Mouse (Mus musculus): ENCODE results near the gene Alox5ap.

Alox5ap gene

DNA sequence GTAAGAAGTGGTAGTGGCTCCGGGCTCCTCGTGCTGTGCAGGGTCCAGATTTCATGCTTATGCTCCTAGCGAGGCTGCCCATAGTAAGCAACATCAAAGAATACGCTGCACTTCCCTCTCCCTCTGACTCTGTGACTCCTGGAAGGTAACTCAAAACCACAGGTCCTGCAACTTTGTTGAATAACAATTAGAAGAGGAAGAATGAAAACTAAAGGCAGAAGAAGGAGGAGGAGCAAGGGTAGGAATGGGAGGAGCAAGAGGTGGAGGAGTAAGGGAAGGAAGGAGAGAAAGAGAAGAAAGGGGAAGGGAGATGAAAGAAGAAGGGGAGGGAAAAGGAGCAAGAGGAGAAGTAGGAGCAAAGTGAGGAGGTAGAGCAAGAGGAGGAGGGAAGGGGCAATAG is at the start of gene Alox5ap:
Alox5ap (plus strand) TSS at position 363 of the 400 bp plus-strand sequence.
- no peak for DNase-seq (ENCODE audit: low spot score)

DNA sequence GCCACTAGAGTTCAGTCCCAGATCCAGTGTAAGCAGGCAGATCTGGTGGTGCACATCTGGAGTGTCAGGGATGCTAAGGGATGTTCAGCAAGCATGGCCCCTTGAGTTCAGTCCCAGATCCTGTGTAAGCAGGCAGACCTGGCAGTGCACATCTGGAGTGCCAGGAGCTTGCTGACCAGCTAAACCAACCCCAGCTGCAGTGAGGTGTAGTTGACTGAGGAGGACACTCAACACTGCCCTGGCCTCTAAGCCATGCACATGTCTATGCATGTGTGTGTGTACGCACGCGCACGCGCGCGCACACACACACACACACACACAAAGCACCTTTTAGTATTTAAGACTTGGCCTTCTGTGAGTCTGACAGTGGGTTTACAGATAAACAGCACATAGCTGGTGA is 49.0 kb upstream of the Alox5ap start:
- DNase-seq (ENCODE audit: low spot score): no peak

DNA sequence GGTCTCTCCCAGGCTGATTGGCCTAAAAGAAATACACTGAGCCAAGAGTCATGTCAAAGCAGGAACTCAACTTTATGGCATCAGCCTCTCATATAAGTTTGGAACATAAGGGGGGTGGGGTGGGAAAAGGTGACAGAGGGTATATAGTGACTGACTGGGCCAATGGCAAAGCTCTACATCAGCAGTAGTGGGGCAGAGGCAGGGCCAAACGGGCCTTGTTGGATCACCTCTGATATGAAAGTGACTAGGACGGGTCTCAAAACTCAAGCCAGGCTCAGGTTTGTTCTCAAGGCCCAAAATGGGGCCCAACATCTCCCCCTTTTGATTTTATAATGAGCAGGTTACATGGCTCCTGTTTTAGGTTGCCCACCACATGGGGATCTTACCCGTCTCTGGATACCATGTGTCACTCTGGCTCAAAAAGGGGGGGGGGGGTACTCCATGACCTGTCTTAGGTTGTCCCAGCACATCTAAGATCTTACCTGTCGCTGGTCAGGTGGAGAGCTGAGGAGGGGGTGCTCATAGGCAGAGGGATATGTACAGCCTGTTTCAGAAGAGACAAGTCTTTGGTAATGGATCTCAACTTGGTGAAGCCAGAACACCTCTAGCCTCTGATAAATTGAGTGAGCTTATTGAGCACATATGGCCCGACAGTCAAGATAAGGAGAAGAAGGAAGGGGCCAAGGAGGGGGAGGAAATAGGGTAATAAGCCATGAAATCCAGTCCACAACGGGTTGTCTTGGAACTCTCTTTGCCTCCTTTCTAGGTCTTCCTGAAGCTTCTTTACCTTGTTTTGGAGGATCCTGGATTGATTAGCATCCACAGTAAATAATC is 46.8 kb upstream of the Alox5ap start:
- no peak for DNase-seq (ENCODE audit: low spot score)

DNA sequence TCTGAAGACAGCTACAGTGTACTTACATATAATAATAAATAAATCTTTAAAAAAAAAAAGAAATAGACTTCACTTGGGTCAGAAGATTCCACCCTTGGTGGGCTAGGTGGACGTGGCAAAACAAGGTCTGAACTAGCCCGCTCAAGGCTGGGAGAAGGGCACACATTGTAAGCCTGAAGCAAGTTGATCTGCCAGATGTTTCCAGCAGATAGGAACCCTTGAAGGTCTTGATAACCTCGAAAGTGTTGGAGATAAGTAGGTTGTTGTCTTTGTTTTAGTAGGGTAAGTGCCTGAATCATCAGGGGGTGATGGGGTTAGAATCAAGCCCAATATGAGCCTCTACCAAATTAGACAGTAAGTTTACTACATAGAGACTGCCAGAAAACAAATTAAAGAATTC is 45.1 kb upstream of the Alox5ap start:
- DNase-seq (ENCODE audit: low spot score): no peak

DNA sequence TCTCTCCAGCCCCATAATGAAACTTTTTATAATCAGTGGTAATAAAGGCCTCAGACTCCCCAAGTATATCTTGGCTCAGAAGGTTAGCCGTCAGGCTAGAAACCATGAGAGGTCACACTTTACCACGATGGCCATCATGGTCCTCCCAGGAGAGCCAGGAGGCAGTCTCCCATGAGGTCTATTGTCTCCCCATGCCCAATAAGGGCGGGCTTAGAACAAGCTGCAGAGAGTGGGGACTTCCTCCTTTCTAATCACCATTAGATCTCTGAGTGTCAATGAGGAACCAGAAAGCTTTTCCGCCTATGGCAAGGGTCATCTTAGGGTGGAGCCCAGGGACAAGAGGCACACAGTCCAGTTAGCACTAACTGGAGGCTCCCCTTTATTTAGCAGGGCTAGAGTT is 43.2 kb upstream of the Alox5ap start:
- no peak for DNase-seq (ENCODE audit: low spot score)

DNA sequence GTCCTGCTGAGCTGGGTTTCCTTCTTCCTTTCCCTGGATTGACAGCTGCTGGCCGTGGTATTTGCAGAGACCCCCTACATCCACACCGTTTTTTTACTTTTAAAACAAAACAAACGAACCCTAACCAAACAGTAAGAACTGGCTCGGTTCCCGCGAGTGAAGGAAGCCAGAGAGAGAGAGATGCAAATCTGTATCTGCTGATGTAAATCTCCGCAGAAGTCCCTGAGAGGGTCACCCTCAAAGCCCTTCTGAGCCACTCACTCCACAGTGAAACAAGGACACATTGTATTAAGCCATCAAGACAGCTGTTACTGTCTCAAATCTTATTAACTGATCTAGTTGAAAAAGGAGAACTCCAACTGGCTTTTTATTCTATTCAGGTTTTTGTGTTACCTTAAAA is 39.9 kb upstream of the Alox5ap start:
- no peak for DNase-seq (ENCODE audit: low spot score)

DNA sequence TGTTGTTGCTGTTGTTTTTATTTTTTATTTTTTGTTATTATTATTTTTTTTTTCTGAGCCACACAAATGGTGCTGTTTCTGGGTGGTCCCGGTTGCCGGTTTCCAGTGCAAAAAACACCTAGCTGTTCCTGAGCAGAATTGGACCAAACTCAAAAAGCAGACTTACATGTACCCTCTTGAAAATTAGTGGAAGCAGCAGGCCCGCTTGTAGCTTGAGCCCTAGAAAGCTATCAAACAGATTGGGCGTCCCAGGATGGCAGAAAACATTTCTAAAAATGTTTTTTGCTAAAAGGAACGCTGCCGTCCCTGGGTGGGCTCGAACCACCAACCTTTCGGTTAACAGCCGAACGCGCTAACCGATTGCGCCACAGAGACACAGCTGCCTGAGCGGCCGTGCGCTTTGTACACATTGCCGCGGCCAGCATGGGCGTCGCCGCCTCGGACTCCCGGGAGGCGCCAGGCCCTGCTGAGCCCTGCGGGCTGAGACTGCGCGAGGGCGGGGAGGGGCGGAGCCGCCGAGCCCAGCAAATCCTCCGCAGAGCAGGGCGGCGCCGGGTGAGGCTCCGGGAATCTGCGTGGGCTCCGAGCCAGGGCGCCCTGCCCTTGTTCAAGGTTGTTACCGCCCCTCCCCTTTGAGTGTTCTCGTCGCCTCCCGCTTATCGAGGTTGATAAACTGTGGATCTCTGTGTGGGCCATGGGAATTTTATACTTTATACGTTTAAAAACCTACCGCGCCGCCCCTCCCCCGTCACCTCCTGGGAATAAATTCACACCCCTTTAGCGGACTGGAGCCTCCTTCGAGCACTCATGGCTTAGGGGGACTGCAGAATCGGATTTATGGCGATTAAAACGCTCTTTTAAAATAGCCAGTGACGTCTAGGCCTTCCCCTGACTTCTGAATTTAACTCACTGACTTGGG is 35.6 kb upstream of the Alox5ap start:
- DNase-seq (ENCODE audit: low spot score): peak; percentile 96

DNA sequence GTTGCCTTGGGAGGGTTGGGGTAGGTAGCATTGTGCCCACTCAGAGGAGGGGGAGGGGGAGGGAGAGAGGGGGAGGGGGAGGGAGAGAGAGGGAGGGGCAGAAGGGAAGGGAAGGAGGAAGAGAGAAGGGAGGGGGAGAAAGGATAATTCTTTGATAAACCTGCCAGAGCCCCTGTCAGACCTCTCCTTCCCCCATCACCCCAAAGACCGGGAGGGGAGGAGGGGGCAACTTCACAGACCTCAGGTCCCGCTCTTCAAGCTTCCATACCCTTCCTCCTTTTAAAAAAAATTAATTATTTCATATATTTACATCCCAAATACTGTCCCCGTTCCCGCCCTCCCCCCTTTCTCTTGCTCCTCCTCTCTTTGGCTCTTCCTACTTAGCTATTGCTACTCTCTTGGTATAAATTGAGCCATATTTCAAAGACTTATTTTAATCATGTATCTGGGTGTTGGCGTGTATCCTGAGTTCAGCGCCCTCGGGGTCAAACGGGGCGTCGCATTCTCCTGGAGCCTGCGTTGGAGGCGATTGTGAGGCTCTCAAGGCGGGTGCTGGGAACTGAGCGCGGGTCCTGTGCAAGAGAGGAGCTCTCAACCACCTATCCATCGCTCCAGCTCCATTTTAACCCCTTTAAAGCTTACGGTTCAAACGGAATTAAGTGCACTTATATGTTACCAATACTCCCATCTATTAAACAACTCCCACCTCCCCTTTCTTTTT is 34.8 kb upstream of the Alox5ap start:
- DNase-seq (ENCODE audit: low spot score): no peak

DNA sequence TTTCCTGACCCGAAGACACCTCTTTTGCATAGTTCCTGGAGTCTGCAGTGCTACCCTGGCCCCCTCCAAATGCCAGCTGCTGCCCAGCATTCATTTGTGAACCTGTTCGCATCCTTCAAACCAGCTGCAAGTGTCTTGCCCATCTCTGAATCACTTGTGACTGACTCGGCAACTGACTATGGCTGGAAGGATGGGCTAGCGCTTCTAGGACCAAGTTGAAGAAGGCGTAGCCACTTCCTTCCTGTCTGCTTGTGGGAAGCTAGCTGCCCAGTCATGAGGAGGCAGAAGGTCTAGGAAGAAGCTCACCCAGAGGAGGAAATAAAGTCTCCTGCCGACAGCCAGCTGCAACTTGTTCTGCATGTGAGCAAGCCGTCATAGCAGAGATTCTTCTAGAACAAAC is 29.6 kb upstream of the Alox5ap start:
- DNase-seq (ENCODE audit: low spot score): no peak

DNA sequence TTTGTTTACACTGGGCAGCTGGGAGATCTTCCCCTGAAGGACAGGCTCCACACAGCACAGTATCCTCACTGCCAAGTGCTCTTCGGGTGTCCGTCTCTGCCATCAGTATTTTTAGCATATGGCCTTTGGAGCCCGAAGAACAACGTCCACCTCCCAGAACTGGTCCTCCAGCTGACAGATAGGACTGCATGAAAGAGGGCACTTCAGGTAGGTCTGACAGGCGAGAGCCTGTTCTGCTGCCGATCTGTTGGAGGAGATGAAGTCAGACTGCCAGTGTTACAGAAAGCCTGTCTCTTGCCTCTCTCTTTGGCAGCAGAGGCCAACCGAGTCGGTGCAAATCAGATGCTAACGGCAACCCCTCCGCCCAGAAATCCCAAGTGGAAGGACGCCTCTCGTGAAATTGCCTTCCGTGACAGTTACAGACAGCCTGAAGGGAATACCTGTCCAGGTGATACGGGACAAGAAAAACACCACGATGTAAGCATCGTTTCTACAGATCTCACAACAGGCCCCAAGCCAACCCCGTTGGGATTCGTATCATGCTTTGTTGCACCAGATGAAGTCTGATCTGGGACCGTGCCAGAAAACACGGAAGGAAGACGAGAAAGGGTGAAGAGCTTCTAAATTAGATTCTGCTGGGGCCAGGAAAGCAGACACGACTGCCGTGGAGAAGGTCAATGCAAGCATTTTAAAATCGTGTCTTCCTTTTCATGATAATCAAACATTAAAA is 27.2 kb upstream of the Alox5ap start:
- no peak for DNase-seq (ENCODE audit: low spot score)

DNA sequence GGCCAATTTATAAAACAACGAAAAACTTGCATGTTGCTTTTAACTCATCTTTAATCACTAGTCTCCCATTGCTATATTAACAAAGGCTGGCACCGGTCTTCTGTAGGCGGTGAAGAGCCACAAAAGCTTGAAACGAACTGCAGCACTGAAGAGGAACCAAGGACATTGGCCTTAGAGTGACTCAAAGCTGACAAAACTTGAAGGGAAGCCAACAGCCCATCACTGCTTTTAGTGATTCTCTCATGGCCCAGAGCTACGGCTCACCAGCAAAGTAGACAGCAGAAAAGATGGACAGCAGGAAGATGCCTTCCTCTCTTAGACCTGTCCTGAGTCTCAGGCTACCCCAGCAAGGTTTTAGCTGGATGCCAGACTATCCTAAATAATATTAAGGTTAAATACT is 22.1 kb upstream of the Alox5ap start:
- no peak for DNase-seq (ENCODE audit: low spot score)

DNA sequence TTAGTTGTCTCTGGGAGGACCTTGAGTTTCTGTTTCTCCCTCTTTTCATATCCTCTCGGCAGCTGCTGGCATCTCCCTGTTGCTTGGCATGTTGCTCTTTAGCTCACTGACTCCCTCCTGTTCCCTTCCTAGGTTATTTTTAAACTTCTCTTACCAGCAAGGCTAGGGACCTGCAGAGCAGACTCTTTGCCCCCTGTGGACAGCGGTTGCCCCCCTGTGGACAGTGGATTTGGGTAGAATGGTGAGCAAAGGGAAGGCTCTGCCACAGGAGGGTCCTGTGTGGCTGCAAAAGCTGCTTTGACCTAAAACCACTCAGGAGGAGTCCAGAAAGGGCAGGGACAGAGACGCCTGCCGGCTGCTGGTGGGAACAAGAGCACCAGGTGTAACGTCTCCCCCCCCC is 21.5 kb upstream of the Alox5ap start:
- no peak for DNase-seq (ENCODE audit: low spot score)

DNA sequence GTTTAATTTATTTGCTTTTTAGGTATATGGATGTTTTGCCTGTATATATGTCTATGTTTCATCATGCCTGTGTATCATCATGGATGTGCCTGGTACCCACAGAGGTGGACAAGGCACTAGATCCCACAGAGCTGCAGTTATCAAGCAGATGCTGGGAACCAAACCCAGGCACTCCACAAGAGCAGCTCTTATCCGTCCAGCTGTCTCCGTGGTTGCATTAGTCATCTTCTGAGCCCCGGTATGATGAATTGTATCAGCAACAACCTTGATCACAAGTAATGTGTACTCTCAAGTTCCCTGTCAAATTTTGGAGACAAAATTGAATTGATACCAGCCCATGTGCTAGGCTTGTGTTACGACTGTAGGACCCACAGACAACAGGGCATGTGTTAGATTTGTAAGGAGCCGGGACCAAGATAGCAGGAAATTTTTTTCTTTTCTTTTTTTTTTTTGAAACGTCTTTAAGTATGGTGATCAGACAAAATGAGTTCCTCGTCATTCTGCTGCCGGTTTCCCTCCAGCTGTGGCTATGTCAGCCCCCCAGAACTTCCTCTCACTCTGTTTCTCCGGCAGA is 19.1 kb upstream of the Alox5ap start:
- no peak for DNase-seq (ENCODE audit: low spot score)

DNA sequence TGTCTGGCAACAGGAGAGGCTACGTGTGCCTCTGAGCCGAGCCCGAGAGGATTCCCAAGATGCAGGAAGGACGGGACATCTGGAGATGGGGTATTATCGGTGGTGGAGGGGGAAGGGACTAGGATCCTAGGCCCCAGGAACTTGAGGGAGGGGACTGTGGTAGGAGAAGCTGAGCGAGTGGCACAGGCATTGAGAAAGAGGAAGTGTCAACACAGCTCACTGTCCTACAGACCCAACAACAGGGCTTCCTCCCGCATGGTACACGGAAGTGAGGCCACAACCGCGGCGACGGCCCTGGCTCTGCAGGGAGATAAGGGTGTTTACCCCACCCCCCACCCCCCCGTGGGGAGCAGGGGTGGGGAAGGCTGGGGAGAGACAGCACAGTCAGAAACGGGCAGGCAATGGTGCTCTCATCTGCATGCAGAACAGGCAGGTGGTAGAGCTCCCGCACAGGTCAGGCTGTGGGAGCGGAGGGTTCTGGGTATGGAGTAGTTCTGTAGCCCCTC is 18.5 kb upstream of the Alox5ap start:
- DNase-seq (ENCODE audit: low spot score): no peak

DNA sequence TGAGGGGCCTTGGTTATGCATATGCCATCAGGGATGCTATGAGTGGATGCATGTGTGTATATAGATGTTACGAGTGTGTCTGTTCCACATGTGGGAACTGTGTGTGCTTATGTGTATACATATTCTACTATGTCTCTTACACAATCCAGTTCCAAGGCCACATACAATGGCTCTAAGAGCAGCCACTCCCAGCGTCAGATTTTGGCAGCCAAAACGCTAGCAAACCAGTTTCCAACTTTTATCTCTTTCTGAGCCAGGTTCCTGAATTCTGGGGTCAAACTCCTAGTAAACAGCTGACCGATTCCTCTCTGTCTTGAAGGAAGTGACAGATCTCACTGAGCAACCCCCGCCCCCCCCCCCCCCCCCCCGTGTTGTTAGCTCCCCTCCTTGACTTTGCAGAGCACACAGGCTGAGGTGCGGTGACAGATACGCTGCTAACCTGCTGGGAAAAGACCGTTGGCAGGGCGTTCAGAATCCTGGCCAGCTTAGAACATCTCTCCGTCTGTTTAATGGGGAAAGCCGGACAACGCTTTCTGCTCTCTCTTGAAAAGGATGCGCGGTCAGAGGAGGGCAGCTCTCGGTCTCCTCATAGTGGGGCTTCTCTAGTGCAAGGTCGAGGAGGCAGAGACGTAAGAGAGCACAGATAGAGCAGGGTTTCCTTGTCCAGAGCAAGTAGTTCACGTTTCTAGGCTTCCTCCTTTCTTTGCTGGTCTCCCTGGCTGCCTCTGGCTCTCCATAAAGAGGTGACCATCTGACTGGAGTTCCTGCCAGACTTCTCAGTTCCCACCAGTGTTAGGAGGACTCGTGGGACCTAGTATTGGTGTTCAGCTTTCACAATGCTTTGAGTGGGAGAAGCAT is 17.3 kb upstream of the Alox5ap start:
- no peak for DNase-seq (ENCODE audit: low spot score)

DNA sequence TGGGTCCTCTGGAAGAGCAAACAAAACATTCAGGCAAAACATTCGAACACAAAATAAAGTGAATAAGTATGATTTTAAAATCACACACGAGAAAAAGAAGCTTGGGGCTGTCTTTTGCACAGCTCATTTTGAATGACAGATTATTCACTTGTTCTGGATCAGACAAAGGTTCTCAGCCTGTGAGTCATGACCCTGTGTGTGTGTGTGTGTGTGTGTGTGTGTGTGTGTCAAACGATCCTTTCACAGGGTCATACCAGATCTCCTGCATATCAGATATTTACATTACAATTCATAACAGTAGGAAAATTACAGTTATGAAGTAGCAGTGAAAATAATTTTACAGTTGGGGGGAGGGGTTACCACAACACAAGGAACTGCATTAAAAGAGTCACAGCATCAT is 12.3 kb upstream of the Alox5ap start:
- no peak for DNase-seq (ENCODE audit: low spot score)

DNA sequence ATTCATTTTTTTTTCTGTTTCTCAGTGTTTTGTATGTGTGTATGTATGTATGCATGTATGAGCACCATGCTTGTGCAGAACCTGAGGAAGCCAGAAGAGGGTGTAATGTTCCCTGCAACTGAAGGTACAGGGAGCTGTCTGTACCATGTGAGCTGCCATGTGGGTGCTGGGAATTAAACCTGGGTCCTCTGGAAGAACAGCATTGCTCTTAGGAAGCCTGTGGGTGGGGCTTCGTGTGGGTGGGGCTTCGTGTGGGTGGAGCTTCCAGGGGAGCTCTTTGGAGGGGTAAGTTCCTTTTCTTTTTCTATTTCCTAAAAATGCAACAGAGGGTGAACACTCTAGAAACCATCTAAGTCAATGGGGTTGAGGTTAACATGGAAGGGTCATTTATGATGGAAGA is 11.1 kb upstream of the Alox5ap start:
- DNase-seq (ENCODE audit: low spot score): no peak

DNA sequence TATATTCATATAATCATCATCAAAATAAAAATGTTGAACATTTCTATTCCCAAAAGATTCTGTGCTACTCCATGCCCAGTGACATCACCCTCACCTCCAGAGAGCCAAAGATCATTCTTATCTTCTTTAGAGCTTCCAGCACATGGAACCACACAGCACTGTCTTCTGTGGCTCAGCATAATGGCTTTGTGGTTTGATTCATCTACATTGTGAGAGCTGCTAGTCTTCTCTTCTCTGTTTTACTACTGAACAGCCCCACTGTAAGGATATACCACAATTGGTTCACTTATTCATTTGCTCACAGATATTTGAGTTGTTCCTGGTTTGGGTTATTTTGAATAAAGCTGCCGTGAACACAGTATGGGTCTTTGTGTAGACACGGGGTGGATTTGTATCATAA is 9.0 kb upstream of the Alox5ap start:
- DNase-seq (ENCODE audit: low spot score): no peak

DNA sequence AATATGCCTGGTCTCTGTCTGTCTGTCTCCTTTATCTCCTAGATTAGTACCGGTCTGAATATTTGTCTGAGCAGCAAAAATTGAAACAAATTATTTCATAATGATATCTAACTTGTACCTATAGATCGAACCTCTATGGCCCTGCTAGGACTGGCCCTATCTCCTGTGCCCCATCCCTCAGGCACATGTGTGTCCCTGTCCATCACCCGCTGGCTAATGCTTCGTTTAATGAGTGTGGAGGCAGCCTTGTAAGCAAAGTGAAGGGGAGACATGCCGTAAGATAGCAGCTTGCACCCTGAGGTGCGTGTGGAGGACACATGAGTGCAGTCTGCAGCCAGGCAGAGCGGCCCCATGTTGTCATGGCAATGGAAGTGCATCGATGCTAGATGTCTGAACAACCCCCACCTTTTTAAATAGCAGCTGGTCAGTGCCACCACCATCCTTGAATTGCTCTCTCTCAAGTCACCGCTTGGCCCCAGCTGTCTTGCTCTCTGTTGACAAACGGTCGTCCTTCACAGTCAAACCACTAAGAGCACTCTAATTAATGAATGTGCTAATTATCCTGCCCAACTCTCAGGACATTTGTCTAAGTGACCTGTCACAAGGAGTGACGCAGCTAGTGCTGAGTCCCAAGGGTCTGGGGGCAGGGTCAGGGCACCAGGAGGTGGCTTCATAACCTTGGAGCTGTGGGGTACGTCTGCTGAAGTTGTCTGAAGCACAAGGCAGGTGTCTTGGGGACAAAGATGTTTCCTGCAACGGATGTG is 6.9 kb upstream of the Alox5ap start:
- DNase-seq (ENCODE audit: low spot score): no peak

DNA sequence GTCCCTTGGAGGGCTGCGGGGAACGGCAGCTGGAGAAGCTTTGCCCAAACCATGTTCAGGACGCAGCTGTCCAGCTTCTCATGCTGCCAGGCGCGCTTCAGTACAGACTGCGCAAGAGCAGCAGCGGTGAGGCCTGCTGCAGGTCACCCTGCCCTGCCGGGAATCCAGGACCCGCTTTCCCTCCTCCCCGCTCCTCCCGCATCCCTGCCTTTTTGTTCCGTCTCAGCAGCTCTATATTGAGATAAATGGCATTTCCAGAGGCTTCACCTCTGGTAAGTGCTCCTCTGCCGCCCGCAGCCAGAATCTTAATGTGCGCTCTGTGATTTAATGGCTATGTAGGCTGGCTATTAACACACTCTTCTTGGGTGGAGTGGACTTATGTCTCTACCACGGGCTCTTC is 5.5 kb upstream of the Alox5ap start:
- no peak for DNase-seq (ENCODE audit: low spot score)
